Mouse (Mus musculus) heart, embryonic 10.5 days (tissue): ENCODE results near the gene Chrna4. TPM values are rescaled to one million over a fixed set of nuclear protein-coding genes. Genes with fewer than 3 reads are reported as not detected.

Experiments
- DNase-seq: peaks from one replicate; pipeline ENCODE4 v3.0.0-alpha.2; 2017; ENCODE audit warnings: low spot score
- H3K27ac ChIP-seq: fragments of 300-500 bp; sonication (generic); 2 replicates; pipeline ENCODE4 v1.5.1; 2016; ENCODE audit warnings: mild to moderate bottlenecking
- H3K27me3 ChIP-seq: fragments of 300-500 bp; sonication (generic); 2 replicates; pipeline ENCODE4 v1.6.1; 2016; ENCODE audit warnings: mild to moderate bottlenecking; ENCODE audit not compliant: poor library complexity, insufficient read depth, severe bottlenecking
- H3K36me3 ChIP-seq: fragments of 300-500 bp; sonication (generic); 2 replicates; pipeline ENCODE4 v1.6.1; 2016; ENCODE audit warnings: mild to moderate bottlenecking, moderate library complexity
- H3K4me1 ChIP-seq: fragments of 300-500 bp; sonication (generic); 2 replicates; pipeline ENCODE4 v1.6.1; 2016; ENCODE audit warnings: mild to moderate bottlenecking
- H3K4me3 ChIP-seq: fragments of 300-500 bp; sonication (generic); 2 replicates; pipeline ENCODE4 v1.5.1; 2016; ENCODE audit warnings: mild to moderate bottlenecking, moderate library complexity
- H3K9me3 ChIP-seq: fragments of 300-500 bp; sonication (generic); 2 replicates; pipeline ENCODE4 v1.6.1; 2016; ENCODE audit warnings: mild to moderate bottlenecking, moderate library complexity
- WGBS: fragments of 180-500 bp; shearing (Covaris S2); methylation state at CpG from one replicate; pipeline ENCODE4 v1.1.7; 2016; 5-methylcytosine and 5-hydroxymethylcytosine counted together
- polyA plus RNA-seq: library from polyadenylated mRNA; unstranded; fragments of >200 nt; fragmentation: Nextera tagmentation; extraction: Ambion mirVana; gene quantifications from 2 replicates; pipeline ENCODE4 v1.2.1, GENCODE M21; 2016

The Chrna4 gene
- polyA plus RNA-seq, 1 experiment from 2014 or later = 1.3 TPM

GRCm38 (mm10) chr2:181058193-181058592 is 14.8 kb upstream of the Chrna4 start:
- Histone ChIP-seq H3K4me1 (peaks cover 20% of the 10 kb centered on the region), H3K9me3 (no peaks in the 10 kb centered on the region), H3K27me3 (peaks cover 74% of the 10 kb centered on the region), H3K4me3 (no peak overlapping the region), H3K27ac (no peak overlapping the region), H3K36me3 (no peaks in the 10 kb centered on the region)
- no peak for DNase-seq
- 43% methylated on average over 3 of the region's 3 CpGs for WGBS

DNA sequence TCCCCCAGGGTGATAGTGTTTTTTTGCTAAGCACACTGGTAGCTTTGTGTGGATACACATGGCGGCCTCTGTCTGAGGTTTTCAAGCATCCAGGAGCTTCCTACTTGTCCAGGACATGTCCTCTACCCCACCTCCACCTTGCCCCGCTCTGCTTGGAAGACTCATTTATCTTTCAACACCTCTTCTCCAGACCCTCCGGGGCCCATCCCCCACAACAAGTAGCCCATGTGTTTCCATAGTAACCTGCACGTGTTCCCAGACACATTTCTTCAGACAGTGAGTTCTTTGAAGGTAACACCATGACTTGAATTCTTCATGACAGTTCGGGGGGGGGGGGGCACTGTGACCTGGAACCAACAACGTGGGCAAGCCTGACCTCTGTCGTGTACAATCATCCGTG is 14.0 kb upstream of the Chrna4 start:
- H3K27me3 ChIP-seq = peaks cover 76% of the 10 kb centered on the region
- WGBS = 41% methylated on average over 8 of the region's 8 CpGs
- no peaks in the 10 kb centered on the region for H3K9me3 ChIP-seq
- H3K4me1 ChIP-seq = peaks cover 20% of the 10 kb centered on the region
- no peaks in the 10 kb centered on the region for H3K36me3 ChIP-seq
- DNase-seq = no peak
- H3K4me3 ChIP-seq = no peak overlapping the region
- no peak overlapping the region for H3K27ac ChIP-seq

GRCm38 (mm10) chr2:181052171-181052570 is 8.8 kb upstream of the Chrna4 start:
- no peaks in the 10 kb centered on the region for H3K9me3 ChIP-seq
- H3K36me3 ChIP-seq = no peaks in the 10 kb centered on the region
- H3K4me1 ChIP-seq = peaks cover 13% of the 10 kb centered on the region
- WGBS = 84% methylated on average over 1 of the region's 1 CpGs
- no peak overlapping the region for H3K27ac ChIP-seq
- H3K27me3 ChIP-seq = peaks cover 89% of the 10 kb centered on the region
- H3K4me3 ChIP-seq = no peak overlapping the region
- no peak for DNase-seq

GRCm38 (mm10) chr2:181048986-181049385 is 5.6 kb upstream of the Chrna4 start:
- H3K4me1 ChIP-seq = peaks cover 8% of the 10 kb centered on the region; the same call in 1 of the 2 replicates
- peaks cover 77% of the 10 kb centered on the region for H3K27me3 ChIP-seq
- H3K9me3 ChIP-seq = no peaks in the 10 kb centered on the region
- 80% methylated on average over 9 of the region's 9 CpGs for WGBS
- H3K36me3 ChIP-seq = no peaks in the 10 kb centered on the region
- no peak for DNase-seq
- H3K4me3 ChIP-seq = no peak overlapping the region
- no peak overlapping the region for H3K27ac ChIP-seq

DNA sequence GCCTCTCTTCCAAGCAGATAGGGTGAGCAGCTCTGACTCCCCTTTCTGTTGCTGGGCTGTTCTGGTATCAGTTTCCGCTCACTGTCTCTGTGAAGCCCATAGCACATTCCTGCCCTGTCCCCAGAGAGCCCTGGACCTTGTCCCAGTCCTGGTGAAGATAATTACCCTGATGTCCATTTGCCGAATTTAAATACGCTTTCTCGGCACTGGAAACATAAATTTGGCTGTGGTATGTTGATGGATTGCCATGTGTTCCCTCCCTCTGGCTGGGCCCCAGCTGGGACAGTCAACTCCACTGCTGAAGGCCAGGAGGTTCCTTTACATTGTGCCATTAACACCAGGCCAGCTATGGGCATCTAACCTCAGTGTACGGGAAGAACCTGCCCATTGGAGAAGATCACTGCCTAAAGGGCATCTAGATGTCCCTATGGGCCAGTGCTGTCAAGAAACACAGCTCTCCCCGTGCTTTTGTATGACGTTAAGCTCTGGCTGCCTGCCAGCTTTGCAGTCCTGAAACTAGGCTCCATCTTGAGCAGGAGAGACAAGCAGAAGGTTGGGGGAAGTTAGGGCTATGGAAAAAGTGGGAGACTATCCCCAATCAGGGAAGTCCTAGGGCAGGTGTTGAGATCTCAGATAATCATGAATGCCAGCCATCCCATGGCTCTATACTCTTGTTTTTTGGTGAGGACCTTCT is 5.1 kb upstream of the Chrna4 start:
- H3K27me3 ChIP-seq = peaks cover 78% of the 10 kb centered on the region
- peaks cover 12% of the 10 kb centered on the region; the same call in 1 of the 2 replicates for H3K4me1 ChIP-seq
- no peaks in the 10 kb centered on the region for H3K36me3 ChIP-seq
- H3K4me3 ChIP-seq = no peak overlapping the region
- H3K9me3 ChIP-seq = no peaks in the 10 kb centered on the region
- WGBS = 65% methylated on average over 7 of the region's 7 CpGs
- no peak for DNase-seq
- H3K27ac ChIP-seq = no peak overlapping the region

GRCm38 (mm10) chr2:181044001-181044400 is 655 bp upstream of the Chrna4 start:
- peaks cover 87% of the 10 kb centered on the region for H3K27me3 ChIP-seq
- H3K4me3 ChIP-seq = no peak overlapping the region
- peaks cover 22% of the 10 kb centered on the region for H3K4me1 ChIP-seq
- H3K36me3 ChIP-seq = no peaks in the 10 kb centered on the region
- H3K27ac ChIP-seq = no peak overlapping the region
- no peak for DNase-seq
- 29% methylated on average over 3 of the region's 3 CpGs for WGBS
- H3K9me3 ChIP-seq = no peaks in the 10 kb centered on the region

- DNase-seq = no peak
- no peaks in the 10 kb centered on the region for H3K36me3 ChIP-seq
- H3K27ac ChIP-seq = no peak overlapping the region
- peaks cover 87% of the 10 kb centered on the region for H3K27me3 ChIP-seq
- H3K4me1 ChIP-seq = peaks cover 32% of the 10 kb centered on the region
- no peaks in the 10 kb centered on the region for H3K9me3 ChIP-seq
- no peak overlapping the region for H3K4me3 ChIP-seq
Measured at GRCm38 (mm10) chr2:181042376-181042775, 970 bp downstream of the Chrna4 start.

DNA sequence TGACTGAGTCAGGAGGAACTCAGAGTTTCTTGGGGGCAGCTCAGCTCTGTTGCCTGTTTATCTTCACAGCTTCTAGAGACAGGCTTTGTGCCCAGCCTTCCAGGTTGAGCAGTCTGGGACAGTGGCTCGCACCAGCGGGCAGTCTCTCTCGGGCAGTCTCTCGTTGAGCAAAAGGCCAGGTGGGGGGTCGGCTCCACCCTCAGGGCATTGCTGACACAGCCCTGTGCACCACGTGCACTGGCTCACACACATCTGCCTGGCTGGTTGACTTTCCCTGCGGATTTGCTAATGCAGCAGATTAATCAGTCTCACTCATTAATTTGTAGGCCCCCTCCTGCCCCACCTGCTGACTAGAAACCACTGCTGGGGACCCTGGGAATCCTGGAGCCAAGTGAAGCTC is 1.4 kb downstream of the Chrna4 start:
- WGBS = 8% methylated on average over 7 of the region's 7 CpGs
- peaks cover 32% of the 10 kb centered on the region for H3K4me1 ChIP-seq
- H3K27me3 ChIP-seq = peaks cover 87% of the 10 kb centered on the region
- H3K9me3 ChIP-seq = no peaks in the 10 kb centered on the region
- H3K27ac ChIP-seq = no peak overlapping the region
- DNase-seq = no peak
- no peak overlapping the region for H3K4me3 ChIP-seq
- H3K36me3 ChIP-seq = no peaks in the 10 kb centered on the region

DNA sequence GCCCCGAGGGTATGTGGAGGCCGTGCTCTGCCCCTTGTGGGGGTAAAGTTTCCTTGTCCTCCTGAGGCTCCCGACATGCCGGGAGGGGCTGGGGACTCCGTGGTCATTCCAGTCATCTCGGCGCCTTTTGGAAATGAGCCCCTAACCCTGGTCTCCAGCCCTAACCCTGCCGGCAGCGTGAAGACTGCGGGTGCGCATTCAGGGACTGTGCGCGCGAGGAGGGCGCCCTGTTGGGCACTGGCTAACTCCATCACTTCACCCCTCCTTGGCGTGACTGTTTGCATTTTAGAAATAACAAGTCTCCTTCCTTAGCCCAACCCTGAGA is 4.0 kb downstream of the Chrna4 start:
- H3K27me3 ChIP-seq = peaks cover 100% of the 10 kb centered on the region
- peaks cover 32% of the 10 kb centered on the region for H3K4me1 ChIP-seq
- H3K9me3 ChIP-seq = no peaks in the 10 kb centered on the region
- no peak for DNase-seq
- WGBS = 1% methylated on average over 15 of the region's 16 CpGs
- H3K4me3 ChIP-seq = peak overlapping the region; percentile 71
- H3K27ac ChIP-seq = peak overlapping the region; percentile 56; the same call in 1 of the 2 replicates
- no peaks in the 10 kb centered on the region for H3K36me3 ChIP-seq

DNA sequence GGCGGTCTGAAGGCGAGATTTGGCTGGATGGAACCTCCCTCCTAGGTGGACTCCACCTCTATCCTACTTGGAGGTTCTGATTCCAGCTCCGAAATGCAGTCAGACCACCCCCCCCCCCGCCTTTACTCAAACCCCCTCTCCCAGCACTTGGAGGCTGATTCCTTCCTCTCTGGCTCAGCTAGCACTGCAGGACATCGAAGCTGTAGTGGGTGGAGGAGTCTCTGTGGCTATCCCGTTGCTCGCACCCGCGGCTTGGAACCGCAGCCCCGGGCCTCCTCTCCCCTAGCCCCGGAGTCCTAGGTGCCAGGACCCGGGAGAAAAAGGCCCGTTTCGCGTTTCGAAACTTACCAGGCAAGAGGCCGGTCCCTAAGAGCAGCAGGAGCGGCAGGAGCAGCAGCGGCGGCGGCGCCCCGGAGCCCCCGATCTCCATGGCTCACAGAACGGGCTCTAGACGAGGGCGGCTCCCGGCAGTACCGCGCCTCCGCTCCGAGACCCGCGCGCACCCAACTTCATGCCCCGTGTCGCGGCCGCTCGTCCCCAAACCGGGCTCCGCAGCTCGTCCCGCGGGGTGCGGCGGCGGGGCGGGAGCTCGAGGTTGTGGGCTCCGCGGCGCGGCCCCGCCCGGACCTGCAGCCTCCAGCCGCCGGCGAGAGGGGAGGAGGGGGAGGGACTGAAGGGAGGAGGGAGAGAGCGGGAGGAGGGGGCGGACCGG is 4.5 kb downstream of the Chrna4 start:
- Histone ChIP-seq H3K36me3 (no peaks in the 10 kb centered on the region), H3K27ac (peak overlapping the region; percentile 56), H3K9me3 (no peaks in the 10 kb centered on the region), H3K4me1 (peaks cover 29% of the 10 kb centered on the region), H3K4me3 (peak overlapping the region; percentile 71), H3K27me3 (peaks cover 100% of the 10 kb centered on the region)
- WGBS = 1% methylated on average over 60 of the region's 63 CpGs
- no peak for DNase-seq

- Histone ChIP-seq H3K27me3 (peaks cover 100% of the 10 kb centered on the region), H3K9me3 (no peaks in the 10 kb centered on the region), H3K27ac (no peak overlapping the region), H3K4me3 (no peak overlapping the region), H3K4me1 (peaks cover 38% of the 10 kb centered on the region), H3K36me3 (no peaks in the 10 kb centered on the region)
- WGBS = 52% methylated on average over 6 of the region's 6 CpGs
- no peak for DNase-seq
Measured at GRCm38 (mm10) chr2:181036561-181036960, 6.8 kb downstream of the Chrna4 start.

DNA sequence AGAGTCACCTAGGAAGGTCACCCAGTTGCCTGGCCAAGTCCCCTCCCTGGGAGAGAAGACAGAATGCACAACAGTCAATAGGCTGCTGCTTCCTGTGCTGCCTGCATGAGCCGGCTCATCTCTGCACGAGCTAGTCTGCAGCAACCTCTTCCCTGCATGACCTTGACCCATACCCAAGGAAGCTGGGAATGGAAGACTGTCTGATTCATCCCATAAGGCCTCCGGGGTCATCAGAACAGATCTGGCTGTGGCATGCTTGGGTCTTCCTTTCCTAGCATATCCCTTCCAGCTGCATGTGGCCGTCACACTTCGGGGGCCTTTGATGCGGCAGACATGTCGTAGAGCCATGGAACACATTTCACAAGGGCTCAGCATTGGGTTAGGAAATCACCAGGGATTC is 8.2 kb downstream of the Chrna4 start:
- Histone ChIP-seq H3K27me3 (peaks cover 100% of the 10 kb centered on the region), H3K4me1 (peaks cover 38% of the 10 kb centered on the region), H3K9me3 (no peaks in the 10 kb centered on the region), H3K4me3 (no peak overlapping the region), H3K36me3 (no peaks in the 10 kb centered on the region), H3K27ac (no peak overlapping the region)
- WGBS = 75% methylated on average over 7 of the region's 7 CpGs
- no peak for DNase-seq

DNA sequence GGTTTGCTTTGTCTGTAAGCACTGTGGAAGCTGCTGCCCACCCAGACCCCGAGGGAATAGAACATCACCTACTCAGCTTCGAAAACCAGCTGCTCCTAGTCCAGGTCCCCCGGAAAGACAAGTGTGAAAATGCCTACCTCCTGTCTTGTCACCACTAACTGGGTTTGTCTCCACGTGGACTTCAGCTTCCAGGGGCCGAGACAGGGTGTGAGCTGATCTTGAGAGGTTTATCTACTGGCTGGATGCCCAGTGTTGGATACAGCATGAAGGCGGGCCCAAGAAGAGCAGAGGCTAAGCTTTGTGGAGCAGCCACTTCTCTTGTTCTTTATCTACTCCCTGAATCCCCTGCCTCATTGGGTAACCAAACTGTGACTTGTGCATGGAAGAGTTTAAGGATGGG is 10.0 kb downstream of the Chrna4 start:
- 44% methylated on average over 6 of the region's 6 CpGs for WGBS
- Histone ChIP-seq H3K27ac (no peak overlapping the region), H3K4me3 (no peak overlapping the region), H3K36me3 (no peaks in the 10 kb centered on the region), H3K9me3 (no peaks in the 10 kb centered on the region), H3K4me1 (peaks cover 23% of the 10 kb centered on the region), H3K27me3 (peaks cover 100% of the 10 kb centered on the region)
- no peak for DNase-seq
